Comparison of ENCODE assay signal across 13 mouse cellular contexts in the genomic region with DNA sequence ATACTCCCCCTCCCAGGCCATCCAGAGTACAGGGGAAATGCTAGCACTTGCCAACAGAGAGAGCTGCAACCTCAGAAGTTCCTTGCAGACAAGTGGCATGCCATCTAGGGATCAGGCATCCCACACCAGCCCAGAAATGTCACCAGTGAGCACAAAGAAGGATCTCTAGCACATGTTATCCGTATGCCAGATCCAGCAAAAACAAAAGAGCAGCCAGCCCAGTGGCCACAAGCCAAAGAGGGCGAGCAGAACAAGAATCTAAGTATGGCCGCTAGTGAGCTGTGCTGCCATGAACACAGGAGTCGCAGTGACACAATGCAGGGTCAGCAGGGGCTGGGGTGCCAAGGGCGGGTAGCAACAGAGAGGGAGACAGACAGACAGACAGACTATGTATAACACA. TPM values are rescaled to one million over a fixed set of nuclear protein-coding genes. Genes with fewer than 3 reads are reported as not detected.
A peak's percentile ranks its signal among the peaks of the same experiment; 100 is the strongest.
DNase-seq lines count a peak whose midpoint lies in the region; ATAC-seq and TF ChIP-seq lines count a peak whose summit lies in the region.
"Had no signal": no experiment of that assay in that cellular context is flagged by ENCODE, and none has a peak within 500 bp of the region (broad histone marks: within the 10 kb centered on the region; RNA-seq: fewer than 3 reads in every experiment).

No protein-coding gene starts in this region.

- WGBS in embryonic facial prominence, embryonic 15.5 days = 53% methylated on average over 5 of the region's 5 CpGs
- 71% methylated on average over 5 of the region's 5 CpGs for WGBS in embryonic facial prominence, embryonic 10.5 days
- WGBS in heart, embryonic 15.5 days = 30% methylated on average over 5 of the region's 5 CpGs
- 50% methylated on average over 5 of the region's 5 CpGs for WGBS in lung, adult 2 months

- intact Hi-C loops in heart, postnatal 36 days (cut with DNase I) = no loop called here

- no peak overlapping the region for H3K9ac ChIP-seq in embryonic facial prominence, embryonic 15.5 days
- no peak overlapping the region for H3K9ac ChIP-seq in heart, embryonic 15.5 days
- H3K9ac ChIP-seq: liver, embryonic 13.5 days; neural tube, embryonic 12.5 days had no signal

- no peak overlapping the region for H3K4me2 ChIP-seq in embryonic facial prominence, embryonic 15.5 days (replicated peaks)
- no peak overlapping the region for H3K4me2 ChIP-seq in heart, embryonic 15.5 days
- H3K4me2 ChIP-seq: liver, embryonic 13.5 days; neural tube, embryonic 12.5 days had no signal

- TF ChIP-seq CTCF in lung, adult 2 months (IDR thresholded peaks at IDR 0.05; ENCODE audit: insufficient read depth, low read length) = no peak

- H3K4me3 ChIP-seq in embryonic facial prominence, embryonic 15.5 days (replicated peaks) = no peak overlapping the region
- no peak overlapping the region for H3K4me3 ChIP-seq in embryonic facial prominence, embryonic 10.5 days
- H3K4me3 ChIP-seq in heart, embryonic 15.5 days = no peak overlapping the region
- no peak overlapping the region for H3K4me3 ChIP-seq in lung, adult 2 months (replicated peaks; ENCODE audit: extremely low read depth, low read depth, low read length)
- H3K4me3 ChIP-seq: liver, embryonic 13.5 days; neural tube, embryonic 12.5 days had no signal

- H3K9me3 ChIP-seq in embryonic facial prominence, embryonic 15.5 days (replicated peaks) = no peaks in the 10 kb centered on the region
- H3K9me3 ChIP-seq in embryonic facial prominence, embryonic 10.5 days = no peaks in the 10 kb centered on the region
- no peaks in the 10 kb centered on the region for H3K9me3 ChIP-seq in heart, embryonic 15.5 days (replicated peaks)
- H3K9me3 ChIP-seq: liver, embryonic 13.5 days; neural tube, embryonic 12.5 days had no signal

- H3K27ac ChIP-seq in embryonic facial prominence, embryonic 15.5 days (replicated peaks) = 0 out of 2 replicates have a peak overlapping the region, but pooled peaks have one; percentile 34
- H3K27ac ChIP-seq in embryonic facial prominence, embryonic 10.5 days (replicated peaks) = no peak overlapping the region
- peak overlapping the region; percentile 14; the same call in 1 of the 2 replicates for H3K27ac ChIP-seq in heart, embryonic 15.5 days
- H3K27ac ChIP-seq: liver, embryonic 13.5 days; neural tube, embryonic 12.5 days had no signal

- H3K27me3 ChIP-seq in embryonic facial prominence, embryonic 15.5 days = no peaks in the 10 kb centered on the region
- H3K27me3 ChIP-seq in embryonic facial prominence, embryonic 10.5 days (replicated peaks; ENCODE audit: low read depth, poor library complexity, severe bottlenecking) = no peaks in the 10 kb centered on the region
- no peaks in the 10 kb centered on the region for H3K27me3 ChIP-seq in heart, embryonic 15.5 days
- H3K27me3 ChIP-seq: neural tube, embryonic 12.5 days; Patski had no signal

- peaks cover 32% of the 10 kb centered on the region for H3K4me1 ChIP-seq in embryonic facial prominence, embryonic 15.5 days
- peaks cover 10% of the 10 kb centered on the region for H3K4me1 ChIP-seq in embryonic facial prominence, embryonic 10.5 days
- H3K4me1 ChIP-seq in heart, embryonic 15.5 days (replicated peaks) = peaks cover 46% of the 10 kb centered on the region
- H3K4me1 ChIP-seq in lung, adult 2 months (ENCODE audit: control insufficient read depth, insufficient read depth, low read length) = no peaks in the 10 kb centered on the region; the same call in 1 of the 2 replicates
- H3K4me1 ChIP-seq: neural tube, embryonic 12.5 days had no signal

- no peak for TF ChIP-seq POLR2A in lung, adult 2 months (IDR thresholded peaks at IDR 0.05; ENCODE audit: borderline replicate concordance, extremely low read depth, low read depth, low read length)

- ATAC-seq in embryonic facial prominence, embryonic 15.5 days (ENCODE audit: insufficient number of reproducible peaks, low FRiP score, low TSS enrichment, low read depth) = no peak
- ATAC-seq in heart, embryonic 15.5 days (replicated peaks; ENCODE audit: insufficient number of reproducible peaks, insufficient read depth, low FRiP score, low read depth) = no peak
- no peak for ATAC-seq in erythroid progenitor cell, adult 5-6 weeks (replicated peaks; ENCODE audit: low FRiP score, poor library complexity, severe bottlenecking)
- ATAC-seq: Patski had no signal

- H3K36me3 ChIP-seq in embryonic facial prominence, embryonic 15.5 days = no peaks in the 10 kb centered on the region
- no peaks in the 10 kb centered on the region for H3K36me3 ChIP-seq in embryonic facial prominence, embryonic 10.5 days (replicated peaks)
- no peaks in the 10 kb centered on the region for H3K36me3 ChIP-seq in heart, embryonic 15.5 days
- H3K36me3 ChIP-seq: liver, embryonic 13.5 days; neural tube, embryonic 12.5 days had no signal

- DNase-seq in embryonic facial prominence, embryonic 10.5 days (ENCODE audit: low spot score) = no peak
- DNase-seq in heart, adult 11 months = no peak
- peak; percentile 32 for DNase-seq in lung, postnatal 14 days
- DNase-seq in lung, adult 2 months = no peak
- DNase-seq in heart, postnatal 36 days = peak; percentile 31 to 43
- DNase-seq: cerebellum, adult 18-20 months; kidney, adult 9 months; liver, embryonic 13.5 days had no signal

RNA-seq across cellular contexts. Expression of gene Spon2, which starts 12.0 kb away (rescaled TPM):
- polyA plus RNA-seq in embryonic facial prominence, embryonic 15.5 days (2015; fragmentation: Nextera tagmentation; extraction: Ambion mirVana) = 13.7 and 16.6 TPM in 2 replicates
- polyA plus RNA-seq in embryonic facial prominence, embryonic 10.5 days (2016; fragmentation: Nextera tagmentation; extraction: Ambion mirVana) = 3.5 and 3.6 TPM in 2 replicates
- polyA plus RNA-seq in heart, embryonic 15.5 days (2015; fragmentation: Nextera tagmentation; extraction: Ambion mirVana) = 59.7 and 67.2 TPM in 2 replicates
- 27.3 and 47.8 TPM in 2 replicates for polyA plus RNA-seq in lung, adult 2 months (2012; rRNA removed)
- 1 to 10 TPM; 2.1 to 2.6 TPM for total RNA-seq in heart, postnatal 36 days (2021)
- 1.1 TPM in 1 of 2 replicates, not detected in the other for total RNA-seq in erythroid progenitor cell, adult 5-6 weeks (2015; ENCODE audit: low replicate concordance)
- 1.0 TPM in 1 of 2 replicates, not detected in the other for total RNA-seq in erythroid progenitor cell, adult 5-6 weeks (2017; ENCODE audit: low replicate concordance)

RNA-seq across cellular contexts. Expression of gene Ctbp1, which starts 44.5 kb away (rescaled TPM):
- 312 and 319 TPM in 2 replicates for polyA plus RNA-seq in embryonic facial prominence, embryonic 15.5 days (2015; fragmentation: Nextera tagmentation; extraction: Ambion mirVana)
- 419 and 420 TPM in 2 replicates for polyA plus RNA-seq in embryonic facial prominence, embryonic 10.5 days (2016; fragmentation: Nextera tagmentation; extraction: Ambion mirVana)
- 190 and 256 TPM in 2 replicates for polyA plus RNA-seq in heart, embryonic 15.5 days (2015; fragmentation: Nextera tagmentation; extraction: Ambion mirVana)
- polyA plus RNA-seq in lung, adult 2 months (2012; rRNA removed) = 304 and 332 TPM in 2 replicates
- 100 to 1,000 TPM; 213 to 214 TPM for total RNA-seq in heart, postnatal 36 days (2021)
- 195 and 222 TPM in 2 replicates for total RNA-seq in erythroid progenitor cell, adult 5-6 weeks (2015; ENCODE audit: low replicate concordance)
- total RNA-seq in erythroid progenitor cell, adult 5-6 weeks (2017; ENCODE audit: low replicate concordance) = 172 and 302 TPM in 2 replicates

Comparison
In these comparisons a context has a peak if more than half of its experiments do, and no peak if none do; other contexts are left out.
1. DNase-seq: peak in lung, postnatal 14 days (single experiment) and heart, postnatal 36 days (2 of 2); none in embryonic facial prominence, embryonic 10.5 days (single experiment), heart, adult 11 months (single experiment) and lung, adult 2 months (single experiment).